Mouse (Mus musculus): ENCODE results near the gene Acvr1b. TPM values are rescaled to one million over a fixed set of nuclear protein-coding genes. Genes with fewer than 3 reads are reported as not detected.

The Acvr1b gene
- 62.5 and 75.3 TPM in 2 replicates for polyA plus RNA-seq (2012; rRNA removed)

GRCm38 (mm10) chr15:101173421-101174211, at the start of gene Acvr1b:
Gene Acvr1b, plus strand, starts transcription at chr15:101174067.
- TF ChIP-seq POLR2A (IDR thresholded peaks at IDR 0.05; ENCODE audit: borderline replicate concordance, extremely low read depth, insufficient read depth, insufficient read length, poor library complexity, severe bottlenecking): peak; percentile 96
- TF ChIP-seq CTCF (IDR thresholded peaks at IDR 0.05; ENCODE audit: borderline replicate concordance, extremely low read depth, insufficient read depth, insufficient read length): no peak
- DNase-seq (ENCODE audit: low read depth): peak; percentile 97

- no peak for DNase-seq (ENCODE audit: low read depth)
- no peak for TF ChIP-seq CTCF (IDR thresholded peaks at IDR 0.05; ENCODE audit: borderline replicate concordance, extremely low read depth, insufficient read depth, insufficient read length)
- TF ChIP-seq POLR2A (IDR thresholded peaks at IDR 0.05; ENCODE audit: borderline replicate concordance, extremely low read depth, insufficient read depth, insufficient read length, poor library complexity, severe bottlenecking): no peak
These were observed 48.3 kb upstream of the Acvr1b start for GRCm38 (mm10) chr15:101125561-101125960.

- TF ChIP-seq POLR2A (IDR thresholded peaks at IDR 0.05; ENCODE audit: borderline replicate concordance, extremely low read depth, insufficient read depth, insufficient read length, poor library complexity, severe bottlenecking) (no peak), CTCF (IDR thresholded peaks at IDR 0.05; ENCODE audit: borderline replicate concordance, extremely low read depth, insufficient read depth, insufficient read length) (no peak)
- DNase-seq (ENCODE audit: low read depth): no peak
These were observed 46.9 kb upstream of the Acvr1b start for GRCm38 (mm10) chr15:101126876-101127544.

GRCm38 (mm10) chr15:101128181-101129089, 45.4 kb upstream of the Acvr1b start, which contains the start of gene Acvrl1:
Gene Acvrl1, plus strand, starts transcription at chr15:101128522.
- no peak for DNase-seq (ENCODE audit: low read depth)
- TF ChIP-seq CTCF (IDR thresholded peaks at IDR 0.05; ENCODE audit: borderline replicate concordance, extremely low read depth, insufficient read depth, insufficient read length) (no peak), POLR2A (IDR thresholded peaks at IDR 0.05; ENCODE audit: borderline replicate concordance, extremely low read depth, insufficient read depth, insufficient read length, poor library complexity, severe bottlenecking) (no peak)

- TF ChIP-seq POLR2A (IDR thresholded peaks at IDR 0.05; ENCODE audit: borderline replicate concordance, extremely low read depth, insufficient read depth, insufficient read length, poor library complexity, severe bottlenecking): no peak
- no peak for DNase-seq (ENCODE audit: low read depth)
These were observed 44.5 kb upstream of the Acvr1b start for GRCm38 (mm10) chr15:101129412-101129811.

- TF ChIP-seq POLR2A (IDR thresholded peaks at IDR 0.05; ENCODE audit: borderline replicate concordance, extremely low read depth, insufficient read depth, insufficient read length, poor library complexity, severe bottlenecking) (no peak), CTCF (IDR thresholded peaks at IDR 0.05; ENCODE audit: borderline replicate concordance, extremely low read depth, insufficient read depth, insufficient read length) (no peak)
- DNase-seq (ENCODE audit: low read depth): no peak
These were observed 42.4 kb upstream of the Acvr1b start for GRCm38 (mm10) chr15:101131498-101131897.

- no peak for TF ChIP-seq CTCF (IDR thresholded peaks at IDR 0.05; ENCODE audit: borderline replicate concordance, extremely low read depth, insufficient read depth, insufficient read length)
- TF ChIP-seq POLR2A (IDR thresholded peaks at IDR 0.05; ENCODE audit: borderline replicate concordance, extremely low read depth, insufficient read depth, insufficient read length, poor library complexity, severe bottlenecking): no peak
- no peak for DNase-seq (ENCODE audit: low read depth)
These were observed 41.8 kb upstream of the Acvr1b start for GRCm38 (mm10) chr15:101132041-101132440.

GRCm38 (mm10) chr15:101132761-101133160, 41.1 kb upstream of the Acvr1b start:
- DNase-seq (ENCODE audit: low read depth): no peak
- TF ChIP-seq POLR2A (IDR thresholded peaks at IDR 0.05; ENCODE audit: borderline replicate concordance, extremely low read depth, insufficient read depth, insufficient read length, poor library complexity, severe bottlenecking) (no peak), CTCF (IDR thresholded peaks at IDR 0.05; ENCODE audit: borderline replicate concordance, extremely low read depth, insufficient read depth, insufficient read length) (no peak)

- TF ChIP-seq POLR2A (IDR thresholded peaks at IDR 0.05; ENCODE audit: borderline replicate concordance, extremely low read depth, insufficient read depth, insufficient read length, poor library complexity, severe bottlenecking) (no peak), CTCF (IDR thresholded peaks at IDR 0.05; ENCODE audit: borderline replicate concordance, extremely low read depth, insufficient read depth, insufficient read length) (no peak)
- no peak for DNase-seq (ENCODE audit: low read depth)
These were observed 39.7 kb upstream of the Acvr1b start for GRCm38 (mm10) chr15:101133993-101134704.

GRCm38 (mm10) chr15:101135405-101135804, 38.5 kb upstream of the Acvr1b start:
- no peak for TF ChIP-seq POLR2A (IDR thresholded peaks at IDR 0.05; ENCODE audit: borderline replicate concordance, extremely low read depth, insufficient read depth, insufficient read length, poor library complexity, severe bottlenecking)
- TF ChIP-seq CTCF (IDR thresholded peaks at IDR 0.05; ENCODE audit: borderline replicate concordance, extremely low read depth, insufficient read depth, insufficient read length): no peak

More at GRCm38 (mm10) chr15:101135405-101135804, 38.5 kb upstream of the Acvr1b start:
- DNase-seq (ENCODE audit: low read depth): no peak
